ENCODE assay signal across 10 mouse cellular contexts in genomic region chr11:120722761-120723382, GRCm38 (mm10). TPM values are rescaled to one million over a fixed set of nuclear protein-coding genes. Genes with fewer than 3 reads are reported as not detected.
A peak's percentile ranks its signal among the peaks of the same experiment; 100 is the strongest.
DNase-seq lines count a peak whose midpoint lies in the region; ATAC-seq and TF ChIP-seq lines count a peak whose summit lies in the region.
"Had no signal": no experiment of that assay in that cellular context is flagged by ENCODE, and none has a peak within 500 bp of the region (broad histone marks: within the 10 kb centered on the region; RNA-seq: fewer than 3 reads in every experiment).

No protein-coding gene starts in this region.

- WGBS in hindbrain, embryonic 12.5 days = 89% methylated on average over 11 of the region's 11 CpGs
- WGBS in hindbrain, embryonic 10.5 days = 89% methylated on average over 11 of the region's 11 CpGs
- WGBS in forebrain, postnatal 0 days = 88% methylated on average over 11 of the region's 11 CpGs
- WGBS in limb, embryonic 15.5 days = 83% methylated on average over 11 of the region's 11 CpGs
- 82% methylated on average over 11 of the region's 11 CpGs for WGBS in heart, embryonic 10.5 days

- no peak for TF ChIP-seq CTCF in E14TG2a.4 (conservative IDR thresholded peaks at IDR 0.05; ENCODE audit: low read length)
- no peak for TF ChIP-seq CTCF in forebrain, postnatal 0 days (IDR thresholded peaks at IDR 0.05; ENCODE audit: low read depth)

- H3K9ac ChIP-seq in hindbrain, embryonic 12.5 days = no peak overlapping the region
- H3K9ac ChIP-seq in forebrain, postnatal 0 days = peak overlapping the region; percentile 74; the same call in 1 of the 2 replicates
- no peak overlapping the region for H3K9ac ChIP-seq in limb, embryonic 15.5 days

- H3K36me3 ChIP-seq in hindbrain, embryonic 12.5 days = peaks cover 22% of the 10 kb centered on the region
- H3K36me3 ChIP-seq in hindbrain, embryonic 10.5 days = peaks cover 34% of the 10 kb centered on the region
- peaks cover 43% of the 10 kb centered on the region for H3K36me3 ChIP-seq in E14TG2a.4 (ENCODE audit: insufficient read depth, low read length)
- H3K36me3 ChIP-seq in forebrain, postnatal 0 days (ENCODE audit: insufficient read depth) = peaks cover 29% of the 10 kb centered on the region
- peaks cover 28% of the 10 kb centered on the region for H3K36me3 ChIP-seq in limb, embryonic 15.5 days
- peaks cover 24% of the 10 kb centered on the region for H3K36me3 ChIP-seq in heart, embryonic 10.5 days

- H3K27ac ChIP-seq in hindbrain, embryonic 12.5 days = no peak overlapping the region
- H3K27ac ChIP-seq in hindbrain, embryonic 10.5 days = no peak overlapping the region
- H3K27ac ChIP-seq in forebrain, postnatal 0 days (ENCODE audit: low read depth, low read length) = no peak overlapping the region
- no peak overlapping the region for H3K27ac ChIP-seq in limb, embryonic 15.5 days
- H3K27ac ChIP-seq in heart, embryonic 10.5 days = no peak overlapping the region

- H3K4me1 ChIP-seq in hindbrain, embryonic 12.5 days = peaks cover 24% of the 10 kb centered on the region
- peaks cover 39% of the 10 kb centered on the region for H3K4me1 ChIP-seq in hindbrain, embryonic 10.5 days (replicated peaks)
- H3K4me1 ChIP-seq in E14TG2a.4 (replicated peaks; ENCODE audit: low read depth, low read length) = peaks cover 45% of the 10 kb centered on the region
- H3K4me1 ChIP-seq in forebrain, postnatal 0 days (ENCODE audit: insufficient read depth) = no peaks in the 10 kb centered on the region; the same call in 1 of the 2 replicates
- peaks cover 34% of the 10 kb centered on the region for H3K4me1 ChIP-seq in limb, embryonic 15.5 days
- peaks cover 36% of the 10 kb centered on the region for H3K4me1 ChIP-seq in heart, embryonic 10.5 days

- no peak for DNase-seq in hindbrain, embryonic 10.5 days (ENCODE audit: low spot score)
- DNase-seq in forebrain, postnatal 0 days = no peak
- DNase-seq in spleen, postnatal 14 days (ENCODE audit: low spot score in 2 of 2) = no peak
- no peak for DNase-seq in layer of hippocampus, adult 9-10 months (ENCODE audit: low spot score)
- DNase-seq in heart, embryonic 10.5 days (ENCODE audit: low spot score) = no peak
- DNase-seq: gastrocnemius, postnatal 25 days had no signal

- peaks cover 21% of the 10 kb centered on the region for H3K27me3 ChIP-seq in hindbrain, embryonic 12.5 days
- peaks cover 51% of the 10 kb centered on the region for H3K27me3 ChIP-seq in hindbrain, embryonic 10.5 days (ENCODE audit: insufficient read depth, poor library complexity, severe bottlenecking)
- peaks cover 49% of the 10 kb centered on the region for H3K27me3 ChIP-seq in E14TG2a.4 (ENCODE audit: insufficient read depth, low read length)
- no peaks in the 10 kb centered on the region for H3K27me3 ChIP-seq in forebrain, postnatal 0 days (ENCODE audit: insufficient read depth, low read length)
- no peaks in the 10 kb centered on the region for H3K27me3 ChIP-seq in limb, embryonic 15.5 days
- peaks cover 82% of the 10 kb centered on the region for H3K27me3 ChIP-seq in heart, embryonic 10.5 days (ENCODE audit: insufficient read depth, poor library complexity, severe bottlenecking)

- no peak for ATAC-seq in hindbrain, embryonic 12.5 days (ENCODE audit: low FRiP score)
- ATAC-seq in forebrain, postnatal 0 days = no peak
- no peak for ATAC-seq in limb, embryonic 15.5 days (ENCODE audit: insufficient number of reproducible peaks, low FRiP score, low TSS enrichment, low read depth)

- H3K4me3 ChIP-seq in hindbrain, embryonic 12.5 days = no peak overlapping the region
- H3K4me3 ChIP-seq in hindbrain, embryonic 10.5 days = no peak overlapping the region
- H3K4me3 ChIP-seq in E14TG2a.4 (replicated peaks; ENCODE audit: low read length) = peak overlapping the region; percentile 85; the same call in 1 of the 2 replicates
- peak overlapping the region; percentile 71 for H3K4me3 ChIP-seq in forebrain, postnatal 0 days (ENCODE audit: low read depth, low read length)
- no peak overlapping the region for H3K4me3 ChIP-seq in limb, embryonic 15.5 days
- H3K4me3 ChIP-seq in heart, embryonic 10.5 days = no peak overlapping the region

- no peaks in the 10 kb centered on the region for H3K9me3 ChIP-seq in hindbrain, embryonic 12.5 days (replicated peaks)
- H3K9me3 ChIP-seq in hindbrain, embryonic 10.5 days = no peaks in the 10 kb centered on the region
- no peaks in the 10 kb centered on the region for H3K9me3 ChIP-seq in E14TG2a.4 (ENCODE audit: low read length)
- H3K9me3 ChIP-seq in forebrain, postnatal 0 days (ENCODE audit: low read length) = no peaks in the 10 kb centered on the region
- H3K9me3 ChIP-seq in limb, embryonic 15.5 days = no peaks in the 10 kb centered on the region
- no peaks in the 10 kb centered on the region for H3K9me3 ChIP-seq in heart, embryonic 10.5 days
- H3K9me3 ChIP-seq: megakaryocyte, embryonic 14.5 days had no signal

- H3K4me2 ChIP-seq in hindbrain, embryonic 12.5 days (replicated peaks) = peak overlapping the region; percentile 91; the same call in 1 of the 2 replicates
- peak overlapping the region; percentile 91 for H3K4me2 ChIP-seq in forebrain, postnatal 0 days (ENCODE audit: low read depth)
- 0 out of 2 replicates have a peak overlapping the region, but pooled peaks have one; percentile 99 for H3K4me2 ChIP-seq in limb, embryonic 15.5 days

RNA-seq across cellular contexts. Expression of gene Rac3, which starts 1.6 kb away (rescaled TPM):
- polyA plus RNA-seq in hindbrain, embryonic 12.5 days (2016; fragmentation: Nextera tagmentation; extraction: Ambion mirVana) = 98.4 and 99.9 TPM in 2 replicates
- 31.0 and 58.2 TPM in 2 replicates for polyA plus RNA-seq in hindbrain, embryonic 10.5 days (2016; fragmentation: Nextera tagmentation; extraction: Ambion mirVana)
- total RNA-seq in forebrain, postnatal 0 days (2014; rRNA removed) = 598 and 666 TPM in 2 replicates
- polyA plus RNA-seq in forebrain, postnatal 0 days (2015; fragmentation: Nextera tagmentation; extraction: Ambion mirVana) = 681 and 697 TPM in 2 replicates
- 44.4 and 56.4 TPM in 2 replicates for polyA plus RNA-seq in limb, embryonic 15.5 days (2015; fragmentation: Nextera tagmentation; extraction: Ambion mirVana)
- polyA plus RNA-seq in heart, embryonic 10.5 days (2016; fragmentation: Nextera tagmentation; extraction: Ambion mirVana) = 6.9 and 13.8 TPM in 2 replicates

RNA-seq across cellular contexts. Expression of gene Dcxr, which starts 4.2 kb away (rescaled TPM):
- polyA plus RNA-seq in hindbrain, embryonic 12.5 days (2016; fragmentation: Nextera tagmentation; extraction: Ambion mirVana) = 11.6 and 12.2 TPM in 2 replicates
- 17.9 and 19.8 TPM in 2 replicates for polyA plus RNA-seq in hindbrain, embryonic 10.5 days (2016; fragmentation: Nextera tagmentation; extraction: Ambion mirVana)
- total RNA-seq in forebrain, postnatal 0 days (2014; rRNA removed) = 7.2 and 13.2 TPM in 2 replicates
- polyA plus RNA-seq in forebrain, postnatal 0 days (2015; fragmentation: Nextera tagmentation; extraction: Ambion mirVana) = 11.2 and 12.7 TPM in 2 replicates
- polyA plus RNA-seq in limb, embryonic 15.5 days (2015; fragmentation: Nextera tagmentation; extraction: Ambion mirVana) = 18.2 and 20.2 TPM in 2 replicates
- 8.8 and 10.6 TPM in 2 replicates for polyA plus RNA-seq in heart, embryonic 10.5 days (2016; fragmentation: Nextera tagmentation; extraction: Ambion mirVana)

RNA-seq across cellular contexts. Expression of gene Cbr2, which starts 9.0 kb away (rescaled TPM):
- 1.6 and 2.6 TPM in 2 replicates for polyA plus RNA-seq in hindbrain, embryonic 12.5 days (2016; fragmentation: Nextera tagmentation; extraction: Ambion mirVana)
- 1.6 and 2.1 TPM in 2 replicates for polyA plus RNA-seq in hindbrain, embryonic 10.5 days (2016; fragmentation: Nextera tagmentation; extraction: Ambion mirVana)
- 3.6 and 4.8 TPM in 2 replicates for total RNA-seq in forebrain, postnatal 0 days (2014; rRNA removed)
- 3.1 and 4.9 TPM in 2 replicates for polyA plus RNA-seq in forebrain, postnatal 0 days (2015; fragmentation: Nextera tagmentation; extraction: Ambion mirVana)
- 12.6 and 16.7 TPM in 2 replicates for polyA plus RNA-seq in limb, embryonic 15.5 days (2015; fragmentation: Nextera tagmentation; extraction: Ambion mirVana)
- polyA plus RNA-seq in heart, embryonic 10.5 days (2016; fragmentation: Nextera tagmentation; extraction: Ambion mirVana) = 1.1 and 1.3 TPM in 2 replicates

RNA-seq across cellular contexts. Expression of gene Lrrc45, which starts 9.1 kb away (rescaled TPM):
- 75.3 and 78.8 TPM in 2 replicates for polyA plus RNA-seq in hindbrain, embryonic 12.5 days (2016; fragmentation: Nextera tagmentation; extraction: Ambion mirVana)
- polyA plus RNA-seq in hindbrain, embryonic 10.5 days (2016; fragmentation: Nextera tagmentation; extraction: Ambion mirVana) = 55.8 and 57.7 TPM in 2 replicates
- 57.6 and 58.4 TPM in 2 replicates for total RNA-seq in forebrain, postnatal 0 days (2014; rRNA removed)
- polyA plus RNA-seq in forebrain, postnatal 0 days (2015; fragmentation: Nextera tagmentation; extraction: Ambion mirVana) = 31.0 and 41.0 TPM in 2 replicates
- polyA plus RNA-seq in limb, embryonic 15.5 days (2015; fragmentation: Nextera tagmentation; extraction: Ambion mirVana) = 63.7 and 65.9 TPM in 2 replicates
- polyA plus RNA-seq in heart, embryonic 10.5 days (2016; fragmentation: Nextera tagmentation; extraction: Ambion mirVana) = 31.7 and 43.6 TPM in 2 replicates

RNA-seq across cellular contexts. Expression of gene Cenpx, which starts 9.3 kb away (rescaled TPM):
- polyA plus RNA-seq in hindbrain, embryonic 12.5 days (2016; fragmentation: Nextera tagmentation; extraction: Ambion mirVana) = 106 and 113 TPM in 2 replicates
- 129 and 137 TPM in 2 replicates for polyA plus RNA-seq in hindbrain, embryonic 10.5 days (2016; fragmentation: Nextera tagmentation; extraction: Ambion mirVana)
- total RNA-seq in forebrain, postnatal 0 days (2014; rRNA removed) = 28.5 and 52.1 TPM in 2 replicates
- polyA plus RNA-seq in forebrain, postnatal 0 days (2015; fragmentation: Nextera tagmentation; extraction: Ambion mirVana) = 91.3 and 114 TPM in 2 replicates
- 156 and 166 TPM in 2 replicates for polyA plus RNA-seq in limb, embryonic 15.5 days (2015; fragmentation: Nextera tagmentation; extraction: Ambion mirVana)
- 124 and 136 TPM in 2 replicates for polyA plus RNA-seq in heart, embryonic 10.5 days (2016; fragmentation: Nextera tagmentation; extraction: Ambion mirVana)

Comparison
In these comparisons a context has a peak if more than half of its experiments do, and no peak if none do; other contexts are left out.
1. H3K4me3 ChIP-seq: peak in E14TG2a.4 (single experiment) and forebrain, postnatal 0 days (single experiment); none in hindbrain, embryonic 12.5 days (single experiment), hindbrain, embryonic 10.5 days (single experiment), limb, embryonic 15.5 days (single experiment) and heart, embryonic 10.5 days (single experiment).
2. Peak in every context shown above with its lines, with median percentiles within 50 percentile points of each other: H3K4me2 ChIP-seq.